Mouse (Mus musculus): ENCODE measurements around the gene Mrpl45.
A peak's percentile ranks its signal among the peaks of the same experiment; 100 is the strongest.

Gene Mrpl45

GRCm38 (mm10) chr11:97333044-97333443 lies 17.5 kb downstream of the Mrpl45 start:
- no peak for DNase-seq (ENCODE audit: low spot score)

GRCm38 (mm10) chr11:97333896-97334295 lies 18.4 kb downstream of the Mrpl45 start:
- DNase-seq (ENCODE audit: low spot score): no peak

- DNase-seq (ENCODE audit: low spot score): no peak
Measured at GRCm38 (mm10) chr11:97334400-97334799, 18.9 kb downstream of the Mrpl45 start.

GRCm38 (mm10) chr11:97336238-97336637 lies 20.7 kb downstream of the Mrpl45 start:
- no peak for DNase-seq (ENCODE audit: low spot score)

- DNase-seq (ENCODE audit: low spot score): no peak
Measured at GRCm38 (mm10) chr11:97336751-97337345, 21.3 kb downstream of the Mrpl45 start.

GRCm38 (mm10) chr11:97337363-97337762 lies 21.8 kb downstream of the Mrpl45 start:
- DNase-seq (ENCODE audit: low spot score): no peak

- DNase-seq (ENCODE audit: low spot score): no peak
Measured at GRCm38 (mm10) chr11:97338302-97338976, 22.9 kb downstream of the Mrpl45 start.

- DNase-seq (ENCODE audit: low spot score): no peak
Measured at GRCm38 (mm10) chr11:97338977-97339315, 23.4 kb downstream of the Mrpl45 start.

- no peak for DNase-seq (ENCODE audit: low spot score)
Measured at GRCm38 (mm10) chr11:97343175-97343574, 27.7 kb downstream of the Mrpl45 start.

GRCm38 (mm10) chr11:97343619-97344018 lies 28.1 kb downstream of the Mrpl45 start:
- DNase-seq (ENCODE audit: low spot score): peak; percentile 68

GRCm38 (mm10) chr11:97345446-97345845 lies 29.9 kb downstream of the Mrpl45 start:
- no peak for DNase-seq (ENCODE audit: low spot score)

- no peak for DNase-seq (ENCODE audit: low spot score)
Measured at GRCm38 (mm10) chr11:97346383-97346782, 30.9 kb downstream of the Mrpl45 start.

GRCm38 (mm10) chr11:97347291-97347690 lies 31.8 kb downstream of the Mrpl45 start:
- no peak for DNase-seq (ENCODE audit: low spot score)

GRCm38 (mm10) chr11:97350035-97350434 lies 34.5 kb downstream of the Mrpl45 start:
- DNase-seq (ENCODE audit: low spot score): peak; percentile 95

- no peak for DNase-seq (ENCODE audit: low spot score)
Measured at GRCm38 (mm10) chr11:97352027-97352684, 36.6 kb downstream of the Mrpl45 start, which contains the start of gene Gpr179. Gene Gpr179, minus strand, starts transcription at chr11:97352077.

- no peak for DNase-seq (ENCODE audit: low spot score)
Measured at GRCm38 (mm10) chr11:97352935-97353597, 37.5 kb downstream of the Mrpl45 start.

- DNase-seq (ENCODE audit: low spot score): no peak
Measured at GRCm38 (mm10) chr11:97354646-97355045, 39.1 kb downstream of the Mrpl45 start.

GRCm38 (mm10) chr11:97355247-97355646 lies 39.7 kb downstream of the Mrpl45 start:
- DNase-seq (ENCODE audit: low spot score): no peak

GRCm38 (mm10) chr11:97357663-97358062 lies 42.1 kb downstream of the Mrpl45 start:
- peak; percentile 92 for DNase-seq (ENCODE audit: low spot score)

- DNase-seq (ENCODE audit: low spot score): peak; percentile 93
Measured at GRCm38 (mm10) chr11:97361948-97362648, 46.6 kb downstream of the Mrpl45 start, which contains the start of gene Socs7. Gene Socs7, plus strand, starts transcription at chr11:97362551.

GRCm38 (mm10) chr11:97362649-97362942 lies 47.1 kb downstream of the Mrpl45 start:
- no peak for DNase-seq (ENCODE audit: low spot score)

GRCm38 (mm10) chr11:97362943-97363643 lies 47.6 kb downstream of the Mrpl45 start:
- DNase-seq (ENCODE audit: low spot score): peak; percentile 50

Data from retina, embryonic 14.5 days (tissue).